Mouse (Mus musculus) heart, embryonic 14.5 days (tissue): Measurements from ENCODE around the gene Maml3. TPM values are rescaled to one million over a fixed set of nuclear protein-coding genes. Genes with fewer than 3 reads are reported as not detected.

ENCODE experiments used
- ATAC-seq: fragments of 200-750 bp; cut with Nextera tagmentation; 2 replicates; pipeline ENCODE4 v1.8.0; 2017; ENCODE audit warnings: low read depth, moderate TSS enrichment; ENCODE audit not compliant: insufficient number of reproducible peaks, insufficient read depth, low FRiP score
- H3K27ac ChIP-seq, 2 experiments: fragments of 200-500 bp in 1 of 2; fragments of 300-500 bp in 1 of 2; sonication (generic) in 1 of 2; replicated peaks in 1 of 2; 2 replicates each; pipeline ENCODE4 v1.5.1; 2012 to 2014; ENCODE audit warnings: low read depth in 2 of 2, low read length in 2 of 2, control low read depth in 1 of 2, mild to moderate bottlenecking in 1 of 2, mixed read lengths in 1 of 2; ENCODE audit not compliant: control insufficient read depth in 1 of 2, insufficient read depth in 1 of 2
- H3K27me3 ChIP-seq: fragments of 300-500 bp; sonication (generic); 2 replicates; pipeline ENCODE4 v1.6.1; 2014; ENCODE audit warnings: mild to moderate bottlenecking, low read length, control low read depth; ENCODE audit not compliant: control insufficient read depth, insufficient read depth
- H3K36me3 ChIP-seq: fragments of 300-500 bp; sonication (generic); 2 replicates; pipeline ENCODE4 v1.6.1; 2014; ENCODE audit warnings: mild to moderate bottlenecking, control low read depth, low read length, mixed read lengths; ENCODE audit not compliant: control insufficient read depth, insufficient read depth
- H3K4me1 ChIP-seq, 2 experiments: fragments of 200-500 bp in 1 of 2; fragments of 300-500 bp in 1 of 2; sonication (generic) in 1 of 2; 2 replicates each; pipeline ENCODE4 v1.6.1; 2012 to 2014; ENCODE audit warnings: low read length in 2 of 2, control low read depth in 1 of 2, mixed read lengths in 1 of 2; ENCODE audit not compliant: control insufficient read depth in 2 of 2, insufficient read depth in 2 of 2
- H3K4me2 ChIP-seq: fragments of 300-500 bp; sonication (generic); 2 replicates; pipeline ENCODE4 v1.6.1; 2014; ENCODE audit warnings: mild to moderate bottlenecking, low read length
- H3K4me3 ChIP-seq, 2 experiments: fragments of 200-500 bp in 1 of 2; fragments of 300-500 bp in 1 of 2; sonication (generic) in 1 of 2; 2 replicates each; pipeline ENCODE4 v1.5.1; 2012 to 2014; ENCODE audit warnings: low read length in 2 of 2, mild to moderate bottlenecking in 2 of 2, control low read depth in 1 of 2, low read depth in 1 of 2, moderate library complexity in 1 of 2; ENCODE audit not compliant: control insufficient read depth in 1 of 2, insufficient read depth in 1 of 2
- H3K9ac ChIP-seq: fragments of 300-500 bp; sonication (generic); 2 replicates; pipeline ENCODE4 v1.6.1; 2014; ENCODE audit warnings: mild to moderate bottlenecking, low read length
- H3K9me3 ChIP-seq: fragments of 300-500 bp; sonication (generic); 2 replicates; pipeline ENCODE4 v1.6.1; 2016; ENCODE audit warnings: low read length, control low read depth; ENCODE audit not compliant: control insufficient read depth
- WGBS: fragments of 180-500 bp; shearing (Covaris S2); extraction: QIAGEN DNeasy Blood & Tissue Kit; methylation state at CpG from one replicate; pipeline ENCODE4 v1.1.7; 2014; 5-methylcytosine and 5-hydroxymethylcytosine counted together
- polyA plus RNA-seq: library from polyadenylated mRNA; unstranded; fragments of >200 nt; fragmentation: Nextera tagmentation; extraction: Ambion mirVana; gene quantifications from 2 replicates; pipeline ENCODE4 v1.2.1, GENCODE M21; 2014

Gene Maml3
- polyA plus RNA-seq: 2.8 and 2.9 TPM in 2 replicates

DNA sequence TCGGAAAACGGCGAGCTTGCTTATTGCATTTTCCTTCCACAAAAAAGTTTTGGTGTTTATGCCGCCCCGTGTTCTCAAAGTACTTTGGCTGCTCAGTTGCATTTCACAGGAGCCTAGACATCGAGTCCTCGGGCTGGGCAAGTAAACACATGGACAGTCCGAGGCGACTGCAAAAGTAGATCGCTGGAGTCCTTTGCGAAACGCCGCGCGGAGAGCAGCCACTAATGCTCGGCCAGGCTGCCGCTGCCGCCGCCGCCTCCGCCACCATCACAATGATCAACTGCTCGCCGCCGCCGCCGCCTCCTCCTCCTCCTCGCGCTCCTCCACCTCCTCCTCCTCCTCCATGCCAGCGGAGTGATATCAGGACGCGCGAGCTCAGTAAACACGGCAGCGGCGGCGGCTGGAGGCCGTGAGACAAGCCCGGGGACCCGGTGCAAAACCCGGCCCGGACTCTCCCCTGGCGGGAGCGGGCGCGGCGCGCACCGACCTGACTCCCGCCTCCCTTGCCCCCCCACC lies at the start of gene Maml3:
TSS of gene Maml3 (minus strand) at position 441 of the 516 bp plus-strand sequence.
- Histone ChIP-seq H3K4me3 (peak within 1 kb of the TSS; percentile 61 to 62), H3K4me1 (peaks cover 0 to 7% of the 10 kb centered on the region in 2 experiments; a peak in 2 of 4 replicates), H3K9ac (peak within 1 kb of the TSS; percentile 82), H3K9me3 (no peaks in the 10 kb centered on the region), H3K4me2 (peak within 1 kb of the TSS; percentile 98), H3K27ac (peak within 1 kb of the TSS; percentile 93 to 99), H3K36me3 (no peaks in the 10 kb centered on the region), H3K27me3 (no peaks in the 10 kb centered on the region)
- ATAC-seq: peak; percentile 18
- WGBS: under 1% methylated on average over 33 of the region's 49 CpGs

DNA sequence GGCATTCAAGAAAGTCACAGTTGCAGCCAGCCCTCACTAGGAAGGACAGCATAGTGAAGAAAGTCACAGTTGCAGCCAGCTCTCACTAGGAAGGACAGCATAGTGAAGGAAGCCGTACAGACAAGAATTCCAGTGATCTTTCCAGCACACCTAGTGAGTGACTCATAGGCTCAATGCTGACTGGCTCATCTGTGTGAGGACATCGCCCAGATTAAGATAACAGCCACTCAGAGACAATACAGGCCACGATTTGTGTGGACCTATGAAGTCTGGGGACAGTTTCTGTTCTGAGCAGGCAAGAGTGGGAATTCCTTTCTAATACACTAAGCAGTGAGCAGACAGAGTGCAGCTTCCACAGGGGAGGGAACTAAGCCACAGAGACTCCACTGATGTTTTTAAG lies 46.3 kb upstream of the Maml3 start:
- Histone ChIP-seq H3K4me1 (peaks cover 0 to 5% of the 10 kb centered on the region in 2 experiments; a peak in 2 of 4 replicates), H3K4me2 (0 out of 2 replicates have a peak overlapping the region, but pooled peaks have one; percentile 8), H3K36me3 (no peaks in the 10 kb centered on the region), H3K4me3 (no peak overlapping the region), H3K27me3 (no peaks in the 10 kb centered on the region), H3K9ac (0 out of 2 replicates have a peak overlapping the region, but pooled peaks have one; percentile 21), H3K27ac (0 out of 4 replicates have a peak overlapping the region, but pooled peaks of 1 of the 2 experiments have one; percentile 3), H3K9me3 (peaks cover 4% of the 10 kb centered on the region)
- 13% methylated on average over 3 of the region's 3 CpGs for WGBS
- no peak for ATAC-seq

DNA sequence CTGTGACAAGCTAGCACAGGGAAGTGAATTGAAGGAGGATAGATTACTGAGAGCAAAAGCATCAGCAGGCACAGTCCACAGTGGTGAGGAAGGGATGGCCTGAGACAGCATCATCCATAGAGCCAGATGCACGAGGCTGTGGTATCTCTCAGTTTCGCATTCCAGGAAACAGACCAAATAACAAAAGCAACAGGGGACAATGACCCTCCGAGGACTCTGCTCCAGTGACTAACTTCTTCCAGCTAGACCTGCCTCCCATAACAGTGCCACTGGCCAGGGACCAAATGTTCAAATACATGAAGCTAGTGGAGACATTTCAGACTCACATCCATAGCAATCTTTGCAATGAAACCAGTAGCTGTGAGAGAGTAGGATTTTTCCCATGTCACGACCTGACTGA lies 43.4 kb upstream of the Maml3 start:
- ATAC-seq: no peak
- H3K27me3 ChIP-seq: no peaks in the 10 kb centered on the region
- no peak overlapping the region for H3K4me3 ChIP-seq
- no peak overlapping the region for H3K9ac ChIP-seq
- no peak overlapping the region for H3K4me2 ChIP-seq
- H3K9me3 ChIP-seq: no peaks in the 10 kb centered on the region
- H3K36me3 ChIP-seq: no peaks in the 10 kb centered on the region
- peaks cover 0 to 5% of the 10 kb centered on the region in 2 experiments; a peak in 2 of 4 replicates for H3K4me1 ChIP-seq
- WGBS: 30% methylated on average over 4 of the region's 4 CpGs
- H3K27ac ChIP-seq: no peak overlapping the region

DNA sequence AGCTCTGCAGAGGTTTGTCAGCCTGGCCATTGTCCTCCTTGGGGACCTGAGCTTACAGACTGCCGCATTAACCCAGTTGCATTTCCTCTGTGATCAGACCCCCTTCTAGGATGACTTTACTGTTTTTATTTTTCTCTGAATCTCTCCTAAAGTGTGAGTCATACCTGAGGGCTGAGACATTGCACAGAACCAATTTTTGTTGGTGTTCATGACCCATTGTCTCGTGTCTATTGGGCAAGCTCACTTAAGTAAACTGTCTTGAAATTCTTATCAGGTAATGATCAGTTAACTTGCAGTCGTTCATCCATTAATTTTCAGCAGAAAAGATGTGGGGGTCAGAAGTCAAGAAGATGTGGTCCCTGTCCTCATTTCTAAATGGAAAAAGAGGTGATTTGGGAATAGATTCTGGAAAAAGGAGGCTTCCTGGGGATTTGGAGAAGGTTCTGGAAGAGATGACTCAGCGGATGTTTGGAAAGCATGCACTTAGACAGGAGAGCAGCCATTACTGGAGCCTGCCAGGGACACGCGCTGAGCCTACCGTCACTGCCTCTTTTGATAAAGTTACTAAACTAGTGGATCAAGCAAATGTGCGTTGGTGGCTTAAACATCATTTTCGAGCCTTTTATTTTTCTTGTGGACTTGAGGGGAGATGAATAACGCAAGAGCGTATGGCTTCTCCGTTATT lies 40.0 kb upstream of the Maml3 start:
- Histone ChIP-seq H3K27me3 (no peaks in the 10 kb centered on the region), H3K4me3 (no peak overlapping the region), H3K9ac (no peak overlapping the region), H3K9me3 (no peaks in the 10 kb centered on the region), H3K36me3 (no peaks in the 10 kb centered on the region), H3K27ac (no peak overlapping the region), H3K4me1 (peaks cover 0 to 6% of the 10 kb centered on the region in 2 experiments; a peak in 2 of 4 replicates), H3K4me2 (no peak overlapping the region)
- no peak for ATAC-seq
- WGBS: 81% methylated on average over 12 of the region's 12 CpGs

DNA sequence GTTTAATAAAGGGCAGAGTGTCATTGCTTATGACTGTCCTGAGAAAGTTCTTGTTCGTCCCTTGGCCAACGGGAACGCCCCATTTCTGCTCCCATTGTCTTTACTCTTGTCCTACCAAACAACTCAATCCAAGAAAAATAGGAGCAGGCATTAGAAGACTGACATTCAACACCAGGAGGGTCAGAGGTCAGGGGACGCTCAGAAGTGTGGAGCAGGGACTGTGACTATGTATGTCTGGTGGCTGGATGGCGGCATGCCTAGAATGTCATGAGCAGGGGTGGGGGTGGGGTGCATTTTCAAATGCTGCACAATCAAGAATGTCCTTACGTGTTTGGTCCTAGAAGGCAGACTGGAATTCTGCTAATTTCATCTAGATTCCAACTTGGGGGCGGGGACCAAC lies 38.1 kb upstream of the Maml3 start:
- Histone ChIP-seq H3K9ac (no peak overlapping the region), H3K4me3 (no peak overlapping the region), H3K4me1 (peaks cover 0 to 9% of the 10 kb centered on the region in 2 experiments; a peak in 2 of 4 replicates), H3K36me3 (no peaks in the 10 kb centered on the region), H3K9me3 (no peaks in the 10 kb centered on the region), H3K27me3 (no peaks in the 10 kb centered on the region), H3K4me2 (no peak overlapping the region), H3K27ac (no peak overlapping the region)
- WGBS: 77% methylated on average over 7 of the region's 7 CpGs
- no peak for ATAC-seq

DNA sequence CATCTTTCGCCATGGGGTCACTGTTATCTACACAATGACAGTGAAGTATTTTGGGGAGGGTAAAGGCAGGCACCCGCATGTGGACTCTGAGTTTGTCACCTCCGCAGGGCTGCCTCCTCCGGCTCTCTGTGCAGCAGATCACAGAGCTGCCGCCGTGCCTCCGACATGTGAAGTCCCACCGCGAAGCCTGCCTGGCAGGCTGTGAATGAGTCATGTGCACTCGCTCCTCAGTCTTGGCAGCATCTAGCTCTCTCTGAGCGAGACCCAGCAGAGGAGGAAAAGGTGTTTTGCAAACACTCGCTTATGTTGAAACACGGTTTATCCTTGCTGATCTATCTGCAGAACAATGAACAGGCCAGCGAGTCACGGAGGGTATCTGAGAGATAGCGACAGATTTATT lies 35.3 kb upstream of the Maml3 start:
- H3K9me3 ChIP-seq: no peaks in the 10 kb centered on the region
- no peak for ATAC-seq
- peak overlapping the region; percentile 3; the same call in 1 of the 2 replicates for H3K4me2 ChIP-seq
- WGBS: 30% methylated on average over 16 of the region's 16 CpGs
- H3K27me3 ChIP-seq: no peaks in the 10 kb centered on the region
- H3K36me3 ChIP-seq: no peaks in the 10 kb centered on the region
- H3K4me3 ChIP-seq: no peak overlapping the region
- no peak overlapping the region for H3K27ac ChIP-seq
- peaks cover 0 to 9% of the 10 kb centered on the region in 2 experiments; a peak in 2 of 4 replicates for H3K4me1 ChIP-seq
- no peak overlapping the region for H3K9ac ChIP-seq

- Histone ChIP-seq H3K27me3 (no peaks in the 10 kb centered on the region), H3K9me3 (no peaks in the 10 kb centered on the region), H3K4me1 (no peaks in the 10 kb centered on the region), H3K9ac (no peak overlapping the region), H3K4me2 (no peak overlapping the region), H3K36me3 (no peaks in the 10 kb centered on the region), H3K27ac (no peak overlapping the region), H3K4me3 (no peak overlapping the region)
- WGBS: 86% methylated on average over 3 of the region's 3 CpGs
- ATAC-seq: no peak
These were observed 20.5 kb upstream of the Maml3 start for GRCm38 (mm10) chr3:52125421-52125820.
